Mouse (Mus musculus) ovary, adult 2 months (tissue): Measurements from ENCODE around the gene Malsu1. TPM values are rescaled to one million over a fixed set of nuclear protein-coding genes. Genes with fewer than 3 reads are reported as not detected.

Experiments used
- polyA plus RNA-seq: library from polyadenylated mRNA; depleted of rRNA; stranded (reverse); fragments of >200 nt; gene quantifications from 2 replicates; pipeline ENCODE4 v1.2.3, GENCODE M21; 2012; rRNA removed

Gene Malsu1
- polyA plus RNA-seq = 23.5 and 30.1 TPM in 2 replicates

DNA sequence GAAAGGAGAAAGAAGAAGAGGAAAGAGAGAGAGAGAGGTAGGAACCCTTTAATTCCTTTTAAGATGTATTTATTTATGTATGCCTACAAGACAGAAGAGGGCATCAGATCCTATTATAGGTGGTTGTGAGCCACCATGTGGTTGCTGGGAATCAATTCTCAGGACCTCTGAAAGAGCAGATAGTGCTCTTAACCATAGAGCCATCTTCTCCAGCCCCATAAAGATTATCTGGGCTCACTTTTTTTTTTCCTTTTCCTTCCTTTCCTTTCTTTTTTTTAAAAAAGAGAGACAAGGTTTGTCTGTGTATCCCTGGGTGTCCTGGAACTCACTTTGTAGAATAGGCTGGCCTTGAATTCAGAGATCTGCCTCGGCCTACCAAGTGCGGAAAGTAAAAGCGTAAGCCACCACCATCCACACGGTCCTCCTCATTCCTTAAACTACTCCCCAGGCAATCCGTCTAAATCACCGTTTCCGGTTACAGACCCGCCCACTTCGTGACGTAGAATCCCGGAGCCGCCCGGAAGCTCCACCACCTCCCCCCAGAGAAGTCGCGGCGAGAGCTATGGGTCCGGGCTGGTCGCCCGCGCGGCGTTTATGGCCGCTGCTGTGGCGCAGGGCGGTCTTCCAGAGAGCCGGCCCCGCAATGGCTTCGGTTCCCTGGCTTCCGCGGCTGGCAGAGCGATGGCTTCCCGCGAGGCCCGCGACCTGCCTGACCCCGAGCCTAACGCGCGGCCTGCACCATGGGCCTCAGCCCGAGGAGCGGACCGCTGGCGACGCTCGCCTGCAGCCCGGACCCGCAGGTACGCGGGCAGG lies at the start of gene Malsu1:
Gene Malsu1 (plus strand): TSS at position 492 of the 813 bp plus-strand sequence.

DNA sequence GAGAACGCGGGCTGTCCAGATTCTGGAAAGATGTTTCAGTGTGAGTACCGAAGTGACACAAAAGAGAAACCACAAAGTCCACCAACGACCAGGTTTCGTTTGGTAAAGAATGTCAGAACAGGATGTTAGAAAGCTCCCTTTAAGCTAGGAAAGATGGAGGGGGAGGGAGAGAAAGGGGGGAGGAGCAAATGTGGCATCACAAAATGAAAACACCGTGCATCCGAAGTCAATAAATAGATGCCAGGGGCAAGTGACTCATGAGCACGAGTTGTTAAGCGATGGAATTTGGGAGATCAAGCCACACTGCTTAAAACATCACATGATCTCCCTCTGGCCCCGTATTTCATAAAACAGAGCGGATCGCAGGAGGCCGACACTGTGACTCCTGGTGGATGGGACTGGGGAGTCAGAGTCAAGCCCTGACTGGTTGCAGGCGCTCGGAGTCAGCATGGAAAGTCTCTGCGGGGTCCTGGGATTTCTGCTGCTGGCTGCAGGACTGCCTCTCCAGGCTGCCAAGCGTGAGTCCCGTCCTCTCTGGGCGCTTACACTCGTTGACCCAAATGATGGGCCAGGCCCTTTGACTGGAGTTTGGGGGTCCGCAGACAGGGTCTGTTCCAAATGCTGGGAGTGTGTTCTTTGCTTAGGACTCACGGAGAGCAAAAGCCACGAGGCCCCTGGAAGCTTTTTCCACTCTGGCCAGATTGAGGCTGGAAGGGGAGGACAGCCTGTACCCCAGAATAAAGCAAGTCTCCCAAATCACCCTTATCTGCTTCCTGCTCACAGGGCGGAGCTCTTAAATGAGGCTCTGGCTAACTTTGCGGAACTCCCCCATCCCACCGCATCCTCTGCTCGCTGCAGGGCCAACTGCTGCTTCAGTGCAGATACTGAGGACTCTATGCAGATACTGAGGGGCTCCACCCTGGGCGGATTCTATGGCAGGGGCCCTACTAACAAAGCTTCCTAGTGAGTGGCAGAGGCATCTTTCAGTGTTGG lies 37.0 kb upstream of the Malsu1 start, which contains the start of gene Gpnmb:
Gene Gpnmb (plus strand): TSS at position 272 of the 993 bp plus-strand sequence.

Other genes starting within 250 kb of the Malsu1 start
- 183 and 196 TPM in 2 replicates for gene Tmem176a, start 232.9 kb upstream of the Malsu1 start, polyA plus RNA-seq
- 431 and 645 TPM in 2 replicates for gene Tmem176b, start 232.3 kb upstream of the Malsu1 start, polyA plus RNA-seq
- 18.4 and 24.9 TPM in 2 replicates for gene Aoc1, start 200.9 kb upstream of the Malsu1 start, polyA plus RNA-seq
- gene 1600015I10Rik, start 143.9 kb upstream of the Malsu1 start, polyA plus RNA-seq = not detected in 2 replicates
- not detected in 2 replicates for gene Doxl2, start 98.8 kb upstream of the Malsu1 start, polyA plus RNA-seq
- not detected in 2 replicates for gene Svs1, start 86.9 kb upstream of the Malsu1 start, polyA plus RNA-seq
- gene Gpnmb, start 37.2 kb upstream of the Malsu1 start, polyA plus RNA-seq = 14.5 and 44.0 TPM in 2 replicates
- 0.12 and 0.18 TPM in 2 replicates for gene Igf2bp3, start 141.2 kb downstream of the Malsu1 start, polyA plus RNA-seq
- gene Tra2a, start 190.2 kb downstream of the Malsu1 start, polyA plus RNA-seq = 39.2 and 43.8 TPM in 2 replicates
- 4.2 and 4.4 TPM in 2 replicates for gene Ccdc126, start 245.5 kb downstream of the Malsu1 start, polyA plus RNA-seq